Mouse (Mus musculus): Measurements from ENCODE around the gene Hormad2.

Gene Hormad2

GRCm38 (mm10) chr11:4404277-4404676, 36.6 kb downstream of the Hormad2 start:
- Histone ChIP-seq H3K4me3 (replicated peaks; ENCODE audit: low read length) (no peak overlapping the region), H3K9me3 (ENCODE audit: low read length) (no peaks in the 10 kb centered on the region), H3K36me3 (ENCODE audit: insufficient read depth, low read length) (no peaks in the 10 kb centered on the region), H3K27me3 (ENCODE audit: insufficient read depth, low read length) (no peaks in the 10 kb centered on the region), H3K4me1 (replicated peaks; ENCODE audit: low read depth, low read length) (peaks cover 5% of the 10 kb centered on the region)
- no peak for TF ChIP-seq NANOG (IDR thresholded peaks at IDR 0.05; ENCODE audit: borderline replicate concordance, low read length)
- TF ChIP-seq POU5F1 (IDR thresholded peaks at IDR 0.05; ENCODE audit: borderline replicate concordance, low read length): no peak
- no peak for TF ChIP-seq CTCF (conservative IDR thresholded peaks at IDR 0.05; ENCODE audit: low read length)

GRCm38 (mm10) chr11:4403381-4403780, 37.5 kb downstream of the Hormad2 start:
- Histone ChIP-seq H3K27me3 (ENCODE audit: insufficient read depth, low read length) (no peaks in the 10 kb centered on the region), H3K4me3 (replicated peaks; ENCODE audit: low read length) (no peak overlapping the region), H3K4me1 (replicated peaks; ENCODE audit: low read depth, low read length) (peaks cover 5% of the 10 kb centered on the region), H3K36me3 (ENCODE audit: insufficient read depth, low read length) (no peaks in the 10 kb centered on the region), H3K9me3 (ENCODE audit: low read length) (no peaks in the 10 kb centered on the region)
- TF ChIP-seq POU5F1 (IDR thresholded peaks at IDR 0.05; ENCODE audit: borderline replicate concordance, low read length) (no peak), CTCF (conservative IDR thresholded peaks at IDR 0.05; ENCODE audit: low read length) (no peak), NANOG (IDR thresholded peaks at IDR 0.05; ENCODE audit: borderline replicate concordance, low read length) (no peak)

- TF ChIP-seq NANOG (IDR thresholded peaks at IDR 0.05; ENCODE audit: borderline replicate concordance, low read length) (no peak), POU5F1 (IDR thresholded peaks at IDR 0.05; ENCODE audit: borderline replicate concordance, low read length) (no peak), CTCF (conservative IDR thresholded peaks at IDR 0.05; ENCODE audit: low read length) (no peak)
- no peaks in the 10 kb centered on the region for H3K27me3 ChIP-seq (ENCODE audit: insufficient read depth, low read length)
- no peaks in the 10 kb centered on the region for H3K36me3 ChIP-seq (ENCODE audit: insufficient read depth, low read length)
- H3K4me3 ChIP-seq (replicated peaks; ENCODE audit: low read length): no peak overlapping the region
- no peaks in the 10 kb centered on the region for H3K9me3 ChIP-seq (ENCODE audit: low read length)
- peaks cover 5% of the 10 kb centered on the region for H3K4me1 ChIP-seq (replicated peaks; ENCODE audit: low read depth, low read length)
Measured at GRCm38 (mm10) chr11:4401251-4401650, 39.7 kb downstream of the Hormad2 start.

- Histone ChIP-seq H3K4me3 (replicated peaks; ENCODE audit: low read length) (no peak overlapping the region), H3K36me3 (ENCODE audit: insufficient read depth, low read length) (no peaks in the 10 kb centered on the region), H3K4me1 (replicated peaks; ENCODE audit: low read depth, low read length) (peaks cover 10% of the 10 kb centered on the region), H3K9me3 (ENCODE audit: low read length) (no peaks in the 10 kb centered on the region), H3K27me3 (ENCODE audit: insufficient read depth, low read length) (no peaks in the 10 kb centered on the region)
- TF ChIP-seq CTCF (conservative IDR thresholded peaks at IDR 0.05; ENCODE audit: low read length): no peak
- no peak for TF ChIP-seq POU5F1 (IDR thresholded peaks at IDR 0.05; ENCODE audit: borderline replicate concordance, low read length)
- no peak for TF ChIP-seq NANOG (IDR thresholded peaks at IDR 0.05; ENCODE audit: borderline replicate concordance, low read length)
Measured at GRCm38 (mm10) chr11:4394226-4394625, 46.7 kb downstream of the Hormad2 start.

- TF ChIP-seq NANOG (IDR thresholded peaks at IDR 0.05; ENCODE audit: borderline replicate concordance, low read length) (no peak), POU5F1 (IDR thresholded peaks at IDR 0.05; ENCODE audit: borderline replicate concordance, low read length) (no peak), CTCF (conservative IDR thresholded peaks at IDR 0.05; ENCODE audit: low read length) (no peak)
- H3K4me3 ChIP-seq (replicated peaks; ENCODE audit: low read length): no peak overlapping the region
Measured at GRCm38 (mm10) chr11:4388018-4388417, 52.9 kb downstream of the Hormad2 start.

GRCm38 (mm10) chr11:4382321-4382720, 58.6 kb downstream of the Hormad2 start:
- no peak for TF ChIP-seq NANOG (IDR thresholded peaks at IDR 0.05; ENCODE audit: borderline replicate concordance, low read length)
- no peak for TF ChIP-seq CTCF (conservative IDR thresholded peaks at IDR 0.05; ENCODE audit: low read length)
- no peak for TF ChIP-seq POU5F1 (IDR thresholded peaks at IDR 0.05; ENCODE audit: borderline replicate concordance, low read length)
- no peaks in the 10 kb centered on the region for H3K9me3 ChIP-seq (ENCODE audit: low read length)

More at GRCm38 (mm10) chr11:4388018-4388417, 52.9 kb downstream of the Hormad2 start:
- Histone ChIP-seq H3K27me3 (ENCODE audit: insufficient read depth, low read length) (no peaks in the 10 kb centered on the region), H3K4me1 (replicated peaks; ENCODE audit: low read depth, low read length) (peaks cover 14% of the 10 kb centered on the region), H3K36me3 (ENCODE audit: insufficient read depth, low read length) (no peaks in the 10 kb centered on the region), H3K9me3 (ENCODE audit: low read length) (no peaks in the 10 kb centered on the region)

GRCm38 (mm10) chr11:4379857-4380256, 61.0 kb downstream of the Hormad2 start:
- H3K4me1 ChIP-seq (replicated peaks; ENCODE audit: low read depth, low read length): peaks cover 13% of the 10 kb centered on the region
- TF ChIP-seq CTCF (conservative IDR thresholded peaks at IDR 0.05; ENCODE audit: low read length): no peak
- no peak for TF ChIP-seq POU5F1 (IDR thresholded peaks at IDR 0.05; ENCODE audit: borderline replicate concordance, low read length)
- peak; percentile 48; the same call in 1 of the 2 replicates for TF ChIP-seq NANOG (IDR thresholded peaks at IDR 0.05; ENCODE audit: borderline replicate concordance, low read length)
- no peaks in the 10 kb centered on the region for H3K27me3 ChIP-seq (ENCODE audit: insufficient read depth, low read length)
- no peaks in the 10 kb centered on the region for H3K36me3 ChIP-seq (ENCODE audit: insufficient read depth, low read length)
- no peak overlapping the region for H3K4me3 ChIP-seq (replicated peaks; ENCODE audit: low read length)
- H3K9me3 ChIP-seq (ENCODE audit: low read length): no peaks in the 10 kb centered on the region

More at GRCm38 (mm10) chr11:4382321-4382720, 58.6 kb downstream of the Hormad2 start:
- Histone ChIP-seq H3K36me3 (ENCODE audit: insufficient read depth, low read length) (no peaks in the 10 kb centered on the region), H3K4me3 (replicated peaks; ENCODE audit: low read length) (no peak overlapping the region), H3K4me1 (replicated peaks; ENCODE audit: low read depth, low read length) (peaks cover 13% of the 10 kb centered on the region), H3K27me3 (ENCODE audit: insufficient read depth, low read length) (no peaks in the 10 kb centered on the region)

GRCm38 (mm10) chr11:4366389-4366788, 74.5 kb downstream of the Hormad2 start:
- Histone ChIP-seq H3K4me3 (replicated peaks; ENCODE audit: low read length) (no peak overlapping the region), H3K4me1 (replicated peaks; ENCODE audit: low read depth, low read length) (no peaks in the 10 kb centered on the region), H3K27me3 (ENCODE audit: insufficient read depth, low read length) (no peaks in the 10 kb centered on the region), H3K36me3 (ENCODE audit: insufficient read depth, low read length) (no peaks in the 10 kb centered on the region), H3K9me3 (ENCODE audit: low read length) (no peaks in the 10 kb centered on the region)
- no peak for TF ChIP-seq POU5F1 (IDR thresholded peaks at IDR 0.05; ENCODE audit: borderline replicate concordance, low read length)
- no peak for TF ChIP-seq CTCF (conservative IDR thresholded peaks at IDR 0.05; ENCODE audit: low read length)
- TF ChIP-seq NANOG (IDR thresholded peaks at IDR 0.05; ENCODE audit: borderline replicate concordance, low read length): no peak

GRCm38 (mm10) chr11:4355430-4355829, 85.5 kb downstream of the Hormad2 start:
- no peak for TF ChIP-seq CTCF (conservative IDR thresholded peaks at IDR 0.05; ENCODE audit: low read length)
- Histone ChIP-seq H3K9me3 (ENCODE audit: low read length) (no peaks in the 10 kb centered on the region), H3K27me3 (ENCODE audit: insufficient read depth, low read length) (no peaks in the 10 kb centered on the region)

More at GRCm38 (mm10) chr11:4355430-4355829, 85.5 kb downstream of the Hormad2 start:
- Histone ChIP-seq H3K4me1 (replicated peaks; ENCODE audit: low read depth, low read length) (peaks cover 12% of the 10 kb centered on the region), H3K4me3 (replicated peaks; ENCODE audit: low read length) (no peak overlapping the region), H3K36me3 (ENCODE audit: insufficient read depth, low read length) (no peaks in the 10 kb centered on the region)
